Mouse (Mus musculus) brain, embryonic 14.5 days (tissue): ENCODE results near the gene Gsta2.

ENCODE experiments used
- CTCF ChIP-seq: fragments of 200-500 bp; IDR thresholded peaks from 2 replicates; pipeline ENCODE4 v1.5.1; 2012; ENCODE audit warnings: inconsistent platforms, mild to moderate bottlenecking, moderate library complexity, borderline replicate concordance; ENCODE audit not compliant: insufficient read depth, insufficient read length; ENCODE audit errors: extremely low read depth
- POLR2A ChIP-seq: fragments of 200-500 bp; IDR thresholded peaks from 2 replicates; pipeline ENCODE4 v1.6.1; 2012; ENCODE audit warnings: mild to moderate bottlenecking, inconsistent platforms, borderline replicate concordance; ENCODE audit not compliant: poor library complexity, insufficient read depth, insufficient read length, severe bottlenecking; ENCODE audit errors: extremely low read depth

DNA sequence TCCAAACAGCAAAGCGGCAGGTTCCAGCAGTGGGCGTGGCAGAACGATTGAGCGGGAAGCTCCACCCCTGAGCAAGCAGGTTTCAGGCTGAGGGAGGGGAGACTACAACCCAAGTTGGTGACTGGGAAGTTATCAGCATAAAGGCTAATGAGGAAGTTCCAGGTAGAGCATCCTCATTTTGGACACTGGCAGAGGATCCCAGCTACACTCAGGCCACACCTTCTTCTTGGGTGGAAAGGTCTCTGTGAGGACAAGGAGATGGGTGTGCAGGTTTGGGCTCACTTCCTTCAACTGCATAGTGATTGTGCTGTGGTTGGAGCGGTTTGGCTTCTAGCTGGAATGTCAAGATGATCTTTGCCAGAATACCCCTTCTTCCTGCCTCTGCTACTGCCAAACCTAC is 34.4 kb upstream of the Gsta2 start:
- TF ChIP-seq CTCF (no peak), POLR2A (no peak)
